Mouse (Mus musculus): Measurements from ENCODE around the gene Gje1. TPM values are rescaled to one million over a fixed set of nuclear protein-coding genes. Genes with fewer than 3 reads are reported as not detected.
A peak's percentile ranks its signal among the peaks of the same experiment; 100 is the strongest.

Gene Gje1
- polyA plus RNA-seq (2016; fragmentation: Nextera tagmentation; extraction: Ambion mirVana), result not detected in 2 replicates

DNA sequence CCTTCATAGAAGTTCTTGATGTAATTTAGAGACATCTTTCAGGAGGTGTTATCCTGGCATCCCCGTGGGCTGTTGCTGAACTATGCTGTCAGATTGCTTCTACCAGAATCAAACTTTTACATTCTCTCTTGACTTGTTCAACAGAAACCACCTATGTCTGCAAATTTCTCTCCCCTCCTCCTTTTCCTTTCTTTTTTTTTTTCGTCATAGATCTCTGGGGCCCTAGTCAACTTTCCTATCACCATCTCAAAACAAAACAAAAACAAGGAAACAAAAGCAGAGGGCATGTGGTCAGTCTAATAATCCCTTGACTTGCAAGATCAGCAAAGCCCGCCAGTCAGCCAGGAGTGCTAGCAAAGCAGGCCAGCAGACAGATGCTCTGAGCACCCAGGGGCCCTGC is at the start of gene Gje1:
Gje1 (minus strand) TSS at position 101 of the 400 bp plus-strand sequence.
- Histone ChIP-seq H3K36me3 (no peaks in the 10 kb centered on the region), H3K4me3 (replicated peaks) (no peak within 1 kb of the TSS), H3K4me1 (replicated peaks) (no peaks in the 10 kb centered on the region), H3K9me3 (no peaks in the 10 kb centered on the region), H3K27ac (no peak within 1 kb of the TSS), H3K9ac (replicated peaks) (no peak within 1 kb of the TSS), H3K4me2 (no peak within 1 kb of the TSS), H3K27me3 (no peaks in the 10 kb centered on the region)
- WGBS, result 64% methylated on average over 3 of the region's 3 CpGs
- ATAC-seq (ENCODE audit: insufficient number of reproducible peaks, insufficient read depth, low FRiP score, low TSS enrichment, low read depth), result no peak

DNA sequence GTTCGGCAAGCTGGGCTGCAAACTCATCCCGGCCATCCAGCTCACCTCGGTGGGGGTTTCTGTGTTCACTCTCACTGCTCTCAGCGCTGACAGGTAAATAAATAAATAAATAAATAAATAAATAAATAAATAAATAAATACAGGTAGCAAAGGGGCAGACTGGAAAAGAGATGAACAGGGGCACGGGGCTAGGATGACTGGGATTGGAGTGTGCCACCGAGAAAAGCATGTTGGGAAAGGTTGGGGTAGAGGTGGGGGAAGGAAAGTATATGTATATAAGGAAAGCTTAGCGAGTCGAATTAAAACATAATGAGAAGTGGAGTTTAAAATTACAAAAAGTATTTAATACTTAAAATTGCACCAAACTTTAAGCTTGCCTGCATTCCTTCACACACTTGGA is 42.6 kb upstream of the Gje1 start:
- no peak overlapping the region for H3K9ac ChIP-seq (replicated peaks)
- WGBS, result 20% methylated on average over 8 of the region's 8 CpGs

DNA sequence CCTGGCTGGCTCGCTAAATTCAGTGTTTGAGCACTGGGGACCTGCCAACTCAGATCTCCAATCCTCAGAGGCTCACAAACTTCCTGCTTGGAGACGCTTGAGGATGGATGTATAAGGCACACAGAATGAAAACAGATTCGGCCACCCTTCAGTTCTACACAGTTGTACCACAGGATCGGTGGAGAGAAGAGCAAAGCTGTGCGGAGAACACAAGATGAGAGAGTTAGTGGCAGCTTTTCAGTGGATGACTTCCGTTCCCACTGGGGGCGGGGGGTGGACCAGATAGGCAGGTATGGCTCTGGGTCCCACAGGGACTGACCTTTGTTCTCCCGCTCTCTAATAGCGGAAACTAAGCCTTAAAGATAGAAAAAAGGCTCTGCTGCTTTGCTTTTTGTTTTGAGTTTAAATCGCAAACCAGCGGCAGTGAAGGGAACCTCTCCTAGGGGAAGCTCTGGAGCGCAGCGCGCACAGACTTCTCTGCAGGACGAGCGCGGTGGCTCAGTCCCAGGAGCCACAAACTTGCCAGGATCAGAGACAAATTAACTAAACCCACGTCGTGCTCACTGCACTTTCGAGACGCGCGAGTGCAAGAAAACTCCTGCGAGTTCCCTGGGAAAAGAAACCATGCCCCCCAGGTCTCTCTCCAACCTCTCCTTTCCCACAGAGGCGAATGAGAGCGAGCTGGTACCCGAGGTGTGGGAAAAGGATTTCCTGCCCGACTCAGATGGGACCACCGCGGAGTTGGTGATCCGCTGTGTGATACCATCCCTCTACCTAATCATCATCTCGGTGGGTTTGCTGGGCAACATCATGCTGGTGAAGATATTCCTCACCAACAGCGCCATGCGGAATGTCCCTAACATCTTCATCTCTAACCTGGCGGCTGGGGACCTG is 41.9 kb upstream of the Gje1 start:
- Histone ChIP-seq H3K27ac (no peak overlapping the region), H3K36me3 (no peaks in the 10 kb centered on the region), H3K27me3 (peaks cover 17% of the 10 kb centered on the region), H3K4me1 (replicated peaks) (peaks cover 13% of the 10 kb centered on the region; the same call in 1 of the 2 replicates), H3K9me3 (no peaks in the 10 kb centered on the region), H3K9ac (replicated peaks) (peak overlapping the region; percentile 37; the same call in 1 of the 2 replicates), H3K4me3 (replicated peaks) (peak overlapping the region; percentile 43), H3K4me2 (peak overlapping the region; percentile 83)
- 3% methylated on average over 35 of the region's 35 CpGs for WGBS
- ATAC-seq (ENCODE audit: insufficient number of reproducible peaks, insufficient read depth, low FRiP score, low TSS enrichment, low read depth), result no peak; the same call in 1 of the 2 replicates

More for the DNA sequence above, 42.6 kb upstream of the Gje1 start:
- no peaks in the 10 kb centered on the region for H3K9me3 ChIP-seq
- peaks cover 13% of the 10 kb centered on the region; the same call in 1 of the 2 replicates for H3K4me1 ChIP-seq (replicated peaks)
- ATAC-seq (ENCODE audit: insufficient number of reproducible peaks, insufficient read depth, low FRiP score, low TSS enrichment, low read depth), result no peak
- peak overlapping the region; percentile 43 for H3K4me3 ChIP-seq (replicated peaks)
- no peaks in the 10 kb centered on the region for H3K36me3 ChIP-seq
- peaks cover 17% of the 10 kb centered on the region for H3K27me3 ChIP-seq
- peak overlapping the region; percentile 83 for H3K4me2 ChIP-seq
- no peak overlapping the region for H3K27ac ChIP-seq

DNA sequence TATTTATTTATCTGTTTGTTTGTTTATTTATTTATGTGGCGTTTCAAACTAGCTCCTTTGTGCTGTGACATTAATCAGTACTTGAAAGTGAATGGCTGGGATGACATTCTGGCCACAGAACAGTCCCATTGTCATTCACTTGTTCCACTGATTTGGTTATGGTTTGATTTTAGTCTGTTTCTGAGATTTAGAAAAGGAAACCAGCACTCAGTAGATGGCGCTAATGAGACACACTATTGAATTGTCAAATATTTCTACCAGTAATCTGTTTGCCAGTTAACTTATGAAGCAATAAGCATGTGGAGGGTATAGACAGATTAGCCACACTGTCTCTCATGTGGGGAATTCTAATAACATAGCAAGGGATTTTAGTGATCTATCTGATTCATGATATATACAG is 16.3 kb upstream of the Gje1 start:
- ATAC-seq (ENCODE audit: insufficient number of reproducible peaks, insufficient read depth, low FRiP score, low TSS enrichment, low read depth), result no peak
- H3K36me3 ChIP-seq, result no peaks in the 10 kb centered on the region
- H3K27ac ChIP-seq, result no peak overlapping the region
- no peaks in the 10 kb centered on the region for H3K27me3 ChIP-seq
- no peaks in the 10 kb centered on the region for H3K4me1 ChIP-seq (replicated peaks)
- H3K4me2 ChIP-seq, result no peak overlapping the region
- 11% methylated on average over 2 of the region's 2 CpGs for WGBS
- no peak overlapping the region for H3K4me3 ChIP-seq (replicated peaks)
- H3K9ac ChIP-seq (replicated peaks), result no peak overlapping the region
- no peaks in the 10 kb centered on the region for H3K9me3 ChIP-seq

DNA sequence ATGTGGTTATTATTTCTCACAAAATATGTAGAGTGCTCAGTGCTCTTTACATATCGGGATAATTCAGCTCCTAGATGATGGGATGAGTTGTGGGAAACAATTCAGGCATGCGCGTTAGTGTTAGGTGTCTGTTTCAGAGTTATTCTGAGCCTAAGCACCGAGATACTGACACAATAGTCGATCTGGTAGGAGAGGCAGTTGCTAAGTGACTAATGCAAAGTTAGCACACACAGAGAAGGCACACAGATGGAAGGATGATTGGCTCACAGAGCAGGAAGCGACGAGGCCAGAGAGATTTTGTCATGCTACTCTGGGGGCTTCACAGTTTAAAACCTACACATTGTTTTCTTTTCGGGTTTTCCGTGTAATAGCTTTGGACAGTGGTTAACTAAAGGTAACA is 7.7 kb upstream of the Gje1 start:
- Histone ChIP-seq H3K4me2 (no peak overlapping the region), H3K9me3 (no peaks in the 10 kb centered on the region), H3K36me3 (no peaks in the 10 kb centered on the region), H3K27me3 (no peaks in the 10 kb centered on the region), H3K27ac (no peak overlapping the region), H3K4me1 (replicated peaks) (no peaks in the 10 kb centered on the region), H3K9ac (replicated peaks) (no peak overlapping the region), H3K4me3 (replicated peaks) (no peak overlapping the region)
- no peak for ATAC-seq (ENCODE audit: insufficient number of reproducible peaks, insufficient read depth, low FRiP score, low TSS enrichment, low read depth)
- WGBS, result 79% methylated on average over 9 of the region's 9 CpGs

DNA sequence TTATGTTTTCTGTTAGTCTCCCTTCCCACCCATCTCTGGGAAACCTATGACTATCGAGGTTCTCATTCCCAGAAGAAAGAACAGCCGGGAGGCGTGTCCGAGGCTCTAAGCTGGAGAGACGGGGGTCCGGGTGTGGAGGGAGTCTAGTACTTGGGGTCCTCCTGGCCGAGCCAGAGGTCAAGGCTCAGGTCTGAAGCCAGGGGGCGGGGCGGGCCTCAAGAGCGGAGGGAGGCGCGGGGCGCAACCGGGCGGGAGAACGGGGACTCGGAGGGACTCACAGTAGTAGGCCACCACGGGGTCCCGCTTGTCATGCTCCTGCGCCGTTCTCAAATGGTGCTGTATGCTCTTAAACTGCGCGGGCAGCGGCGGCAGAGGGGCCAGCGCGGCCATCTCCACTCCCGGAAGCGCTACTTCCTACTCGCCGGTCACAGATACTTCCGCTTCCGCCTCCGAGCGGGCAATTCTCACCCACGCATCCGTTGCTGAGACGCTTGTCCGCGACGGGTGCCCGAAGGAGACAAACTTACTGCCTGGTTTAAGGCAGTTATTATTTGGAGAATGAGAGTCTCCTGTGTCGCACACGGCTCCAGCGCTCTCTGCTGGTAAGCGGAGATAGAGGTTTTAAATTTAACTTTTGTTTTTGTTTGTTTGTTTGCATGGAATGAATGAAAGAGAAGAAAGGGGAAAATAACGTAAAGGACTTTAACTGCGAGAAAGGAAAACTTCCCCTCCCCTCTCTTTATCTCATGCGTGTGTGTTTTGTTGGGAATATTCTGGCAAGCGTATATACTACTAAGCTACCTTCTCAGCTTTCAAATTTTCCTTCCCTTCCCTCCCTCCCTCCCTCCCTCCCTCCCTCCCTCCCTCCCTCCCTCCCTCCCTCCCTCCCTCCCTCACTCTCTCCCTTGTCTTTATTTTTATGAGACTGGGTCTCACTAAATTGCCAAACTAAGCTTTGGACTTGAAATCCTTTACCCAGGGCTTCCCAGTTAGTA is 12.6 kb downstream of the Gje1 start, which contains the start of the genes Vta1 and Nmbr:
Vta1 (minus strand) TSS at position 489 of the 995 bp plus-strand sequence.
Nmbr (plus strand) TSS at position 520 of the 995 bp plus-strand sequence.
- Histone ChIP-seq H3K4me3 (replicated peaks) (peak within 1 kb of the TSS; percentile 92), H3K27ac (peak within 1 kb of the TSS; percentile 75; the same call in 1 of the 2 replicates), H3K9me3 (0 out of 2 replicates have a peak, but pooled peaks cover 2% of the 10 kb centered on the region), H3K27me3 (no peaks in the 10 kb centered on the region), H3K9ac (replicated peaks) (peak within 1 kb of the TSS; percentile 81), H3K4me1 (replicated peaks) (peaks cover 11% of the 10 kb centered on the region), H3K36me3 (no peaks in the 10 kb centered on the region), H3K4me2 (peak within 1 kb of the TSS; percentile 61)
- WGBS, result under 1% methylated on average over 46 of the region's 50 CpGs
- ATAC-seq (ENCODE audit: insufficient number of reproducible peaks, insufficient read depth, low FRiP score, low TSS enrichment, low read depth), result peak; percentile 94

DNA sequence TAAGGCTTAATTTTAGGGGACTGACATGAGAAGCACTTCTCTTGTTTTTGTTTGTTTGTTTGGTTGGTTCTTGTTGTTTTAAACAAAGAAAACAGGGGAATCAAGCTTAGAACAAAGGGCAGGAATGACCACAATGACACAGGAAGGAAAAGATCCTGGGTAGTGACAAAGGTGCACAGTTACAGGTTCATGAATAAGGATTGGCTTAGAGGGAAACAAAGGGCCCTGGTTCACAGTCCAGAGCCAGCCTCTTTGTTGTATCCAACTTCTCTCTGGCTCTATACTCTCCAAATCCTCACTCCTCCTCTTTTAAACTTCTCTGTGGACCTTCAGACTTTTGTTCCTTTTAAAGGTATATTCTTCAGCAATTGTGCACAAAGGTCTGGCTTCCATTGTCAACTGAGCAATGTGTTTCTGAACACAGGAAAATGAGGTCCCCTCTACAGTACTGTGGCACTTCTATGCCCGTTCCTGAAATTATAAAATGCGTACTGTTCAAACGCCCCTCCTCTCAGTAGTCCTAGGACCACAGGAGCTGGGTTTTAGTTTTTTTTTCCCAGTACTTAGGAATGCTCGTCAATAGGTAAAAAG is 14.1 kb downstream of the Gje1 start:
- Histone ChIP-seq H3K9ac (replicated peaks) (no peak overlapping the region), H3K4me2 (peak overlapping the region; percentile 61), H3K36me3 (no peaks in the 10 kb centered on the region), H3K9me3 (0 out of 2 replicates have a peak, but pooled peaks cover 2% of the 10 kb centered on the region), H3K27me3 (no peaks in the 10 kb centered on the region), H3K4me1 (replicated peaks) (peaks cover 11% of the 10 kb centered on the region), H3K27ac (no peak overlapping the region), H3K4me3 (replicated peaks) (peak overlapping the region; percentile 92)
- ATAC-seq (ENCODE audit: insufficient number of reproducible peaks, insufficient read depth, low FRiP score, low TSS enrichment, low read depth), result no peak
- WGBS, result 76% methylated on average over 4 of the region's 4 CpGs

DNA sequence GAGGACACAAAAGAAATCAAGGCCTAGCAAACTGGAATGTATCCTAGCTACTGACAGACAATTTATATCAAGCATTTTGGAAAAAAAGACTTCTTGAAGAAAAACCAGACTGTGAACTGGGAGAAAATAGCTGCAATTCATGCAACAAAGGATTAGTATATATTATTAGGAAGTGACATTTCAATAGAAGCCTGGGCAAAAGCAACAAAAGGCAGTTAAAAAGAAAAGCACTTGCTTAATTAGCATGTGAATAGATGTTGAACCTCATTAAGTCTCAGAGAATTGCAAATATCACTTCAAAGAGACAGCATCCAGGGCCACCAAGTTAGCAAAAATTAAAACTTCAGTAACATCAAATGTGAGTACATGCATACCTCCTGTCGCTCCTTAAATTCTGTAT is 14.8 kb downstream of the Gje1 start:
- Histone ChIP-seq H3K4me2 (no peak overlapping the region), H3K27me3 (no peaks in the 10 kb centered on the region), H3K27ac (no peak overlapping the region), H3K4me3 (replicated peaks) (no peak overlapping the region), H3K4me1 (replicated peaks) (peaks cover 11% of the 10 kb centered on the region), H3K36me3 (no peaks in the 10 kb centered on the region), H3K9ac (replicated peaks) (no peak overlapping the region), H3K9me3 (0 out of 2 replicates have a peak, but pooled peaks cover 2% of the 10 kb centered on the region)
- 78% methylated on average over 1 of the region's 1 CpGs for WGBS
- no peak for ATAC-seq (ENCODE audit: insufficient number of reproducible peaks, insufficient read depth, low FRiP score, low TSS enrichment, low read depth)

DNA sequence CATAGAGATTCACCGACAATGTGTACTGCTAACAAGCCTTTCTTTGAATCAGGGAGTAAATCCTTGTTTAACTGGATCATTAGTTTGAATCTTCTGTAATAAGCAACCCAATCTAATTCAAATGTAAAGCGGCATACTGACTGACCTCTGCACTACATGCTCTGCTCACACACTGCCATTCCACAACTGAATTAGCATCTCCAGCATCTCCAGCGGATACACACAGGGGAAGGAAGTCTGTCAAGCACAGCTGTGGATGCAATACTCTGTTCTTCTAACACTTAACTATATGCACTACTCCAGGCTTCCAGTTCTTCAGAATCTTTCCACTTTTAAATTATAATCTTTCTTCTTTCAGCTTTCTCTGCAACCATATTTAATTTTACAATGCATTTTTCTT is 27.7 kb downstream of the Gje1 start:
- Histone ChIP-seq H3K9me3 (no peaks in the 10 kb centered on the region), H3K9ac (replicated peaks) (no peak overlapping the region), H3K27ac (no peak overlapping the region), H3K4me3 (replicated peaks) (no peak overlapping the region), H3K4me1 (replicated peaks) (no peaks in the 10 kb centered on the region), H3K4me2 (no peak overlapping the region), H3K27me3 (no peaks in the 10 kb centered on the region), H3K36me3 (peaks cover 16% of the 10 kb centered on the region)
- 95% methylated on average over 3 of the region's 3 CpGs for WGBS
- no peak for ATAC-seq (ENCODE audit: insufficient number of reproducible peaks, insufficient read depth, low FRiP score, low TSS enrichment, low read depth)

DNA sequence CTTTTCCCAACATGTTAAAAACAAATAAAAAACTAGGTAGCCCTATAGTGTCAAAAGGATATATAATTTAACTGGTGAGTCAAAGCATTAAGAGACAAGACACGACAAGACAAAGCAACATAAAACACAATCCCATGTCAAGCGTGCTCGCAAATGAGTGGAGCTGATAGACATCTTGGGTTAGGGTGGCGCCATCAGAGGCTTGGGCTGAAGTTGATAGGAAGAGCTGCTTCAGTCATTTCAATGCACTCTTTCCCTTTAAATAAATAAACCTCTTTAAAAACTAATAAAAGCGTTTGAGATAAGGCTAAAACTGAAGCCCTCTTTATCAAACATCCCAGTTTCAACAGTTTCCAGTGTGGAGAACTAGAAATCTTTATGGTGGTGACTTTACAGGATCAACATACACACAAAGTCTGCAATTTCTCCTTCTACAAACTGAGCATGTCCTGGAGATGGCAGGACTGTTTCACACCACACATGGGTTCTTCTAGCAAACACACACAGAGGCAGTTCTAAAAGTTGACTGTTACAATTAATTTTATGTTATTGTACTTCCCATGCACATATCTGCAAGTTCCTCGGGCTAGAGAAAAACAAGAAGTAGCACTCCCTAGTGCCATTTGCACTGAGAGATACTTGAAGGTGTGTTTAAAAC is 29.1 kb downstream of the Gje1 start:
- WGBS, result 90% methylated on average over 6 of the region's 6 CpGs
- peaks cover 16% of the 10 kb centered on the region for H3K36me3 ChIP-seq
- no peak for ATAC-seq (ENCODE audit: insufficient number of reproducible peaks, insufficient read depth, low FRiP score, low TSS enrichment, low read depth)
- H3K4me1 ChIP-seq (replicated peaks), result no peaks in the 10 kb centered on the region
- no peak overlapping the region for H3K4me3 ChIP-seq (replicated peaks)
- H3K27me3 ChIP-seq, result no peaks in the 10 kb centered on the region
- H3K27ac ChIP-seq, result no peak overlapping the region
- no peak overlapping the region for H3K9ac ChIP-seq (replicated peaks)
- H3K9me3 ChIP-seq, result no peaks in the 10 kb centered on the region
- no peak overlapping the region for H3K4me2 ChIP-seq

All from limb, embryonic 12.5 days (tissue).